Mouse (Mus musculus): ENCODE results near the gene Bloc1s3.

The Bloc1s3 gene

GRCm38 (mm10) chr7:19483281-19483680, 24.9 kb downstream of the Bloc1s3 start:
- DNase-seq (ENCODE audit: extremely low read depth, low read depth, low spot score): no peak

- no peak for DNase-seq (ENCODE audit: extremely low read depth, low read depth, low spot score)
Measured at GRCm38 (mm10) chr7:19477624-19478384, 30.4 kb downstream of the Bloc1s3 start.

- DNase-seq (ENCODE audit: extremely low read depth, low read depth, low spot score): no peak
Measured at GRCm38 (mm10) chr7:19477084-19477483, 31.1 kb downstream of the Bloc1s3 start.

DNA sequence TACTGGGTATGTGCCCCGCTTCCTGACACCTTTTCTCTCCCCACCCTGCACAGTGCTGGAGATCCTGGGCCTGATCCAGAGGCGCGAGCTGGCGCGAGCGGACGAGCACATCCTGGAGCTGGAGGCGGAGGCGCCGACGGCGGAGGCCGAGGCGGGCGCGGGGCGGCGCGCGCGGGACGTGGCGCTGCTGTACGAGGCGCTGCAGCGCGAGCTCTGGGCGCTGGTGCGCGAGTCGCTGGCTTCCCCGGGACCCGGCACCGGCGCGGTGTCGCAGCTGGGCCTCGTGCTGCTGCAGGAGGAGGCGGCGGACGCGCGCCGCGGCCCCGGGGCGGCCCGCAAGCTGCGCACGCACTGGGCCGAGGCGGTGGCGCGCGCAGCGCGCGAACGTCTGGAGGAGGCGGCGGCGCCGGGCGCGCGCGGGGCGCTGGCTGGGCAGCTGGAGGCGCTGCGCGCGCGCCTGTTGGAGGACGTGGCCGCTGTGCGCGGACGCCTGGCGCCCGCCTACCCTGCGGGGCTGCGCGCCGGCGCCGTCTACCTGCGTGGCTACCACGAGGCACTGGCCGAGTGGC, 34.2 kb downstream of the Bloc1s3 start:
- DNase-seq (ENCODE audit: extremely low read depth, low read depth, low spot score): no peak

DNA sequence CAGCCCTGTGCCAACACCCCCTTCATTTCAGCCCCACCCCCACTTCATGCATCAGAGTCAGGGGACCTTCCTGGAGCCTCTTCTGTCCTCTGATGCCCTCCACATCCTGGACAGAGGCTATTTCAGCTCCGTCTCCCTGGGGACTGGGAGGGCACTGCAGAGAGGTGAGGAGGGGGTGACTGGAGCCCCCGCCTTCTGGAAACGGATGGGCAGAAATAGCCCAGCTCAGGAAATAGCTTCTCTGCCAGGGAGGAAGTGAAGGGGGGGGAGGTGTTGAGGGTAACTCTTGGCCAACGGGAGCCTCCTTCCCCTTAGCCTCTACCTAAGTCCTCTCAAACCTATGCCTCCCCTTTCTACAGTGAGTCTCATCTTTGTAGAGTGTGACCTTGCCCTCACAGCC, 35.8 kb downstream of the Bloc1s3 start:
- DNase-seq (ENCODE audit: extremely low read depth, low read depth, low spot score): no peak

- no peak for DNase-seq (ENCODE audit: extremely low read depth, low read depth, low spot score)
Measured at GRCm38 (mm10) chr7:19470308-19470707, 37.9 kb downstream of the Bloc1s3 start.

- no peak for DNase-seq (ENCODE audit: extremely low read depth, low read depth, low spot score)
Measured at GRCm38 (mm10) chr7:19469404-19469803, 38.8 kb downstream of the Bloc1s3 start.

DNA sequence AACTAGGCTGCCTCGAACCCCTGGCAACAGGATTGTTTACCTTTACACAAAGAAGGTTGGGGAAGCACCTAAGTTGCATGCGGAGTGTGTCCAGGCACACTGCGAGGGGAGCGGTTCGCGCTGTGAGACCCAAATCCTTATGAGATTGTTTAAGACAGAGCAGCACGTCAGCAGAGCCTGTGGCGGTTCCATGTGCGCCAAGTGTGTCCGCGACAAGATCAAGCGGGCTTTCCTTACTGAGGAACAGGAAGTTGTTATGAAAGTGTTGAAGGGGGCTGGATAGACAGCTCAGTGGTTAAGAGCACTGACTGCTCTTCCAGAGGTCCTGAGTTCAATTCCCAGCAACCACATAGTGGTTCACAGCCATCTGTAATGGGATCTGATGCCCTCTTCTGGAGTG, 39.9 kb downstream of the Bloc1s3 start:
- DNase-seq (ENCODE audit: extremely low read depth, low read depth, low spot score): no peak

DNA sequence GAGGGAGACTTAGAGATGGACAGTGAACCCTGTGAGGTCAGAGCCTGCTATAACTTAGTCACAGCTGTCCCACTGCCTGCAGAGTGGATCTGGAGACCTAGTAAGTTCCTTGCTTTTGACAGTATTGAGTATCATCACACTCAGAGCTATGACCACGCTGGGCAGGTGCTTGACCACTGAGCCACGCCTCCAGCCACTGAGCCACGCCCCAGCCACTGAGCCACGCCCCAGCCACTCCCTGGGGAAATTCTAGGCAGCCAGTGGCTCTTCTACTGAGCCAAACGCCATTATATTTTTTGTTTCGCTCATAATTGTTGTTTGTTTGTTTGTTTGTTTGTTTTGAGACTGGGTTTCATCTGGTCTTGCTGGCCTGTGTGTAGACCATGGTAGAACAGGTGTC, 40.5 kb downstream of the Bloc1s3 start:
- DNase-seq (ENCODE audit: extremely low read depth, low read depth, low spot score): no peak

DNA sequence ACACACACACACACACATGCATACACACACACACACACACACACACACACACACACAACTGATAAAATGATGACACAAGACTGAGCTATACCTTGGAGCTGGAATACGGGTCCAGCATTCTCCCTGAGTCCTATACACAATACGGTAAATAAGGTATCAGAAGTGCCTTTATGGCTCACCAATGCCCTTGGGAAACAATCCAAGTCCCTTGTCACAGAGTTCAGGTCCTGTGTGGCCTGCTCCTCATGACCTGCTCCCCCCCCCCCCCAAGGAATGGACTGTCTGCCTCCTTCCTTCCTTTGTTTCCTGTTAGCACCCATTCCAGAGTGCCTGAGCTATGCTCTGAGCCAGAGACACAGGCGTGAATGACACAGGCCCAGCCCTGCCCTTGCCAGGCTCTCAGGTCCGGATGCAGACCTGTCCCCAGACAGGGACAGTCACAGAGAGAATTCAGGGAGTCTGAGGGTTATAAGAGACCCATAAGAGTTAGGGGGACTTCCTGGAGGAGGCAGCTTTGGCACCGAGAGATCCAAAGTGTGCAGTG, 41.5 kb downstream of the Bloc1s3 start:
- DNase-seq (ENCODE audit: extremely low read depth, low read depth, low spot score): no peak

GRCm38 (mm10) chr7:19464367-19465307, 43.5 kb downstream of the Bloc1s3 start:
- no peak for DNase-seq (ENCODE audit: extremely low read depth, low read depth, low spot score)

GRCm38 (mm10) chr7:19462884-19463381, 45.2 kb downstream of the Bloc1s3 start, which contains the start of gene Exoc3l2:
TSS of gene Exoc3l2 (plus strand) at chr7:19463331.
- no peak for DNase-seq (ENCODE audit: extremely low read depth, low read depth, low spot score)

DNA sequence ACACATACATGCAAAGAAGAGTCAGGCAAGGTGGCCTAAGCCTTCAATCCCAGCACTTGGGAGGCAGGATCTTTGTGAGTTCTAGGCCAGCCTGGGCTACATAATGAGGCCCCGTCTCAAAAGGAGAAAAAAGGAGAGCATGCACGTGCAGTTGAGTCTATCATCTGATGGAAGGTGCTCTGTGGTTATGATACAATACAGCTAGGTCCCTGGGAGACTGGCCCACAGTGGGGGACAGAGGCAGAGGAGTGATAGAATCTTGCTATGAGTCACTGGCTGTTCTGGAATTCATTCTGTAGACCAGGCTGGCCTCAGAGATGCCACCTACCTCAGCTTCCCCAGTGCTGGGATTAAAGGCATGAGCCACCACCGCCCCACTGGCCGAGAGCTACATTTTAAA, 45.7 kb downstream of the Bloc1s3 start:
- DNase-seq (ENCODE audit: extremely low read depth, low read depth, low spot score): no peak

GRCm38 (mm10) chr7:19461488-19461887, 46.7 kb downstream of the Bloc1s3 start:
- no peak for DNase-seq (ENCODE audit: extremely low read depth, low read depth, low spot score)

DNA sequence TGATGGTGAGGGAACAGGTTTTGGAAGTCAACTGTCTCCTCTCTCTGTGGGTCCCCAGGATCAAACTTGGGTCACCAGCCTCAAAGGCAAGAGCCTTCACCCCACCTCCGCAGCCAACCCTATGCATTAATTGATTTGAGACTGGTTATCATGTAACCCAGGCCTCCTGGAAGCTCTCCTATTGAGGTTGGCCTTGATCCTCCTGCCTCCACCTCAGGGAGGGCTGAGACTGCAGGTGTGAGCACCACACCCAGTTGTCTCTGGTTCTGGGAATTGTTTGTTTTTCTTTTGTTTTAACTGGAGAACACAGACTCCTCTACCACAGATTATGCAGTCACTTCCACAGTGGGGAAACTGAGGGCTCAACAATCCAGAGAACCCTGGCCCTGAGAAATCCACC, 47.7 kb downstream of the Bloc1s3 start:
- DNase-seq (ENCODE audit: extremely low read depth, low read depth, low spot score): no peak

GRCm38 (mm10) chr7:19459144-19459870, 48.9 kb downstream of the Bloc1s3 start:
- DNase-seq (ENCODE audit: extremely low read depth, low read depth, low spot score): no peak

DNA sequence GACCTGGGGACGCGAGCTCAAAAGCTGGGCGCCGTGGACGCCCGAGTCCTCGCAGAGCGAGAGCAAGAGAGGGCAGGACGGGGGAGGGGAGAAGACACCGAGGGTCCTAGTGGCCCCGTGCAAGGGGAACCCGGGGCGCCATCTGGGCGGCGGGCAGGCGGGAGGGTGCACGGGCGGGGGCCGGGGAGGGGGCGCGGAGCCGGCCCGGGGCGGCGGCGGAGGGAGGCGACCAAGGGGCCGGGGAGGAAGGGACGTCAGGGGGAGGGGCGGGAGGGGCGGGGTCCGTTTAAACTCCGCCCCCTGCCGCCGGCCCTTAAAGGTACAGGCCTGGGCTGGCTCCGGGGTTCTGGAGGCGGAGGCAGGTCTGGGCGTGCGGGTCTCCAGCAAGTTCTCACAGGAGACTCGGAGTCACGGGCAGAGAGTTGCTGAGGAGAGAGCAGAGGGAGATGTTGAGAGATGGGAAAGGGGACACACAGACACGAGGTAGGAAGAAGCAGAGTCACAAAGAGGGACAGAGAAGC, 49.5 kb downstream of the Bloc1s3 start, which contains the start of gene Mark4:
Mark4 (minus strand) TSS at position 231 of the 521 bp plus-strand sequence.
- DNase-seq (ENCODE audit: extremely low read depth, low read depth, low spot score): no peak

GRCm38 (mm10) chr7:19458072-19458486, 50.1 kb downstream of the Bloc1s3 start:
- DNase-seq (ENCODE audit: extremely low read depth, low read depth, low spot score): no peak

DNA sequence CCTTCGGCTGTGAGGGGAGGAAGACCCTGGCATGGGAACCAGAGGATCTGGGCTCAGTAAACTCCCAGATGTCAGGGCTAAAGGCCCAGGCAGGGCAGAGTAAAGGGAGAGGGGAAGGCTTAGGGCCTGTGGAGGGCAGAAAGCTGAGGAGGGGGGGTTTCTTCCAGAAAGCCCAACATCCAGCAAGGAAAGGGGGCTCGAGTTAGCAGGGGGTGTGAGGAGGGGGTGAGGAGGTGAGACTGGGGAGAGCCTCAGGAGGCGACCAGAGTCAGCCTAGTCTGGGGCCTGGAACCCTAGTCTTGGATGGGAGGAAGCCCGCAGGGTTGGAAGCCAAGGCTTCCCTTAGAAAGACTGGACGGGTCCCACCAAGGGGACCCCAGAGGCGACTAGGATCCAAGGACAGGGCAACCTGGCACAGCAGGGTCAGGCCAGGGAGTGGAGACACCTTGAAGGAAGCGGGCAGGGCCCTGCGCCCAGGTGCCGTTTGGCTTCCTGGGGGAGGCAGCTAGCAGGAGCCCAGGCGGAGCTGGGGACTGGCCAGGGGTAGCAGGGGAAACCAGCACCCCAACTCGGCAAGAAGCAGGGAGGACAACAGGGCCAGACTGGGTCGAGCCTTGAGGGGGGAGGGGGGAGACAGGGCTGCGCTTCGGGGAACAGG, 50.6 kb downstream of the Bloc1s3 start:
- no peak for DNase-seq (ENCODE audit: extremely low read depth, low read depth, low spot score)

GRCm38 (mm10) chr7:19456628-19457027, 51.5 kb downstream of the Bloc1s3 start:
- DNase-seq (ENCODE audit: extremely low read depth, low read depth, low spot score): no peak

Measured in fat pad, adult 2 months (tissue).